Mouse (Mus musculus) neural tube, embryonic 12.5 days (tissue): ENCODE measurements at regions not wholly inside any gene's neighbourhood (a gene's known extent, or its start where the extent isn't known, plus 50 kb on each side); places are given as distances from the start of the nearest gene placed in this dataset.
A peak's percentile ranks its signal among the peaks of the same experiment; 100 is the strongest.

Source experiments
- ATAC-seq: fragments of 200-750 bp; cut with Nextera tagmentation; 2 replicates; pipeline ENCODE4 v1.8.0; 2017; ENCODE audit warnings: low read depth, mild to moderate bottlenecking, moderate TSS enrichment, moderate library complexity; ENCODE audit not compliant: low FRiP score
- H3K27ac ChIP-seq: fragments of 300-500 bp; sonication (generic); 2 replicates; pipeline ENCODE4 v1.5.1; 2016
- H3K27me3 ChIP-seq: fragments of 300-500 bp; sonication (generic); replicated peaks from 2 replicates; pipeline ENCODE4 v1.6.1; 2016; ENCODE audit warnings: mild to moderate bottlenecking
- H3K36me3 ChIP-seq: fragments of 300-500 bp; sonication (generic); 2 replicates; pipeline ENCODE4 v1.6.1; 2016; ENCODE audit warnings: mild to moderate bottlenecking
- H3K4me1 ChIP-seq: fragments of 300-500 bp; sonication (generic); 2 replicates; pipeline ENCODE4 v1.6.1; 2016
- H3K4me2 ChIP-seq: fragments of 300-500 bp; sonication (generic); replicated peaks from 2 replicates; pipeline ENCODE4 v1.6.1; 2016; ENCODE audit warnings: mild to moderate bottlenecking
- H3K4me3 ChIP-seq: fragments of 300-500 bp; sonication (generic); 2 replicates; pipeline ENCODE4 v1.5.1; 2016
- H3K9ac ChIP-seq: fragments of 300-500 bp; sonication (generic); 2 replicates; pipeline ENCODE4 v1.6.1; 2016; ENCODE audit warnings: mild to moderate bottlenecking
- H3K9me3 ChIP-seq: fragments of 300-500 bp; sonication (generic); 2 replicates; pipeline ENCODE4 v1.6.1; 2016; ENCODE audit warnings: mild to moderate bottlenecking
- WGBS: fragments of 180-500 bp; shearing (Covaris S2); methylation state at CpG from one replicate; pipeline ENCODE4 v1.1.7; 2016; 5-methylcytosine and 5-hydroxymethylcytosine counted together

GRCm38 (mm10) chr4:33552856-33553255 lies 242.7 kb downstream of the Rngtt start:
- ATAC-seq = no peak
- 68% methylated on average over 9 of the region's 9 CpGs for WGBS

DNA sequence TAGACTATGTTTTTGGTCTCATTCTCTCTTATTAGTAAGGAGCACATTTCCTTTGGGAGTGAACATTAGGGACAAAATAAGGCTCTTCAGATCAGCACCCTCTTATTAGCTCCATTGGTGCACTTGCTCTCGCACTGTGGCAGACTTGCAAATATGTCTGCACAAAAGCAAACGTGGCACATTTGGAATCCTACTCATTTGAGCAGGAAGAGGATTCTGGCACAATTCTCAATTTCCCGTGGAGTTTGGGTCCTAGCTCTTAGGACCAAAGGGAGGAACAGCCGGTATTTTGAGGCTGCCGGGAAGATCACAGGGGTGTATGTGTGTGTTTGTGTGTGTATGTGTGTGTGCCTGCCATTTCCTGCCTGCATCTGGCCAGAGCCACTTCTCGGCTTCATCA lies 244.5 kb downstream of the Rngtt start:
- Histone ChIP-seq H3K4me3 (no peak overlapping the region), H3K36me3 (no peaks in the 10 kb centered on the region), H3K4me1 (peaks cover 9% of the 10 kb centered on the region; the same call in 1 of the 2 replicates), H3K9me3 (no peaks in the 10 kb centered on the region; the same call in 1 of the 2 replicates), H3K9ac (no peak overlapping the region), H3K4me2 (no peak overlapping the region), H3K27ac (no peak overlapping the region), H3K27me3 (no peaks in the 10 kb centered on the region)
- no peak for ATAC-seq
- 48% methylated on average over 6 of the region's 6 CpGs for WGBS

More at GRCm38 (mm10) chr4:33552856-33553255, 242.7 kb downstream of the Rngtt start:
- Histone ChIP-seq H3K4me1 (peaks cover 15% of the 10 kb centered on the region; the same call in 1 of the 2 replicates), H3K9me3 (no peaks in the 10 kb centered on the region; the same call in 1 of the 2 replicates), H3K4me3 (no peak overlapping the region), H3K4me2 (no peak overlapping the region), H3K36me3 (no peaks in the 10 kb centered on the region), H3K9ac (no peak overlapping the region), H3K27me3 (no peaks in the 10 kb centered on the region), H3K27ac (no peak overlapping the region)

- Histone ChIP-seq H3K27me3 (no peaks in the 10 kb centered on the region), H3K4me1 (peaks cover 7% of the 10 kb centered on the region; the same call in 1 of the 2 replicates), H3K27ac (no peak overlapping the region), H3K4me2 (peak overlapping the region; percentile 2; the same call in 1 of the 2 replicates), H3K36me3 (no peaks in the 10 kb centered on the region), H3K9ac (no peak overlapping the region), H3K9me3 (no peaks in the 10 kb centered on the region; the same call in 1 of the 2 replicates), H3K4me3 (no peak overlapping the region)
- no peak for ATAC-seq
- WGBS = 10% methylated on average over 14 of the region's 14 CpGs
Measured at GRCm38 (mm10) chr4:33555231-33555933, 245.3 kb downstream of the Rngtt start.

- no peak overlapping the region for H3K9ac ChIP-seq
- no peak for ATAC-seq
- H3K4me1 ChIP-seq = peaks cover 7% of the 10 kb centered on the region; the same call in 1 of the 2 replicates
- no peak overlapping the region for H3K27ac ChIP-seq
- no peak overlapping the region for H3K4me3 ChIP-seq
- no peaks in the 10 kb centered on the region for H3K36me3 ChIP-seq
- WGBS = 26% methylated on average over 12 of the region's 12 CpGs
- H3K9me3 ChIP-seq = no peaks in the 10 kb centered on the region; the same call in 1 of the 2 replicates
- no peaks in the 10 kb centered on the region for H3K27me3 ChIP-seq
- H3K4me2 ChIP-seq = peak overlapping the region; percentile 19; the same call in 1 of the 2 replicates
Measured at GRCm38 (mm10) chr4:33555966-33556365, 245.9 kb downstream of the Rngtt start.

- no peak overlapping the region for H3K4me3 ChIP-seq
- no peak overlapping the region for H3K27ac ChIP-seq
- H3K4me2 ChIP-seq = no peak overlapping the region
- H3K9me3 ChIP-seq = no peaks in the 10 kb centered on the region; the same call in 1 of the 2 replicates
- ATAC-seq = no peak
- H3K9ac ChIP-seq = no peak overlapping the region
- 80% methylated on average over 12 of the region's 12 CpGs for WGBS
- no peaks in the 10 kb centered on the region for H3K36me3 ChIP-seq
- peaks cover 7% of the 10 kb centered on the region; the same call in 1 of the 2 replicates for H3K4me1 ChIP-seq
- H3K27me3 ChIP-seq = no peaks in the 10 kb centered on the region
Measured at GRCm38 (mm10) chr4:33556661-33557540, 246.8 kb downstream of the Rngtt start.

- ATAC-seq = no peak
- H3K36me3 ChIP-seq = no peaks in the 10 kb centered on the region
- H3K9ac ChIP-seq = no peak overlapping the region
- no peak overlapping the region for H3K4me2 ChIP-seq
- no peaks in the 10 kb centered on the region for H3K4me1 ChIP-seq
- no peaks in the 10 kb centered on the region for H3K9me3 ChIP-seq
- H3K4me3 ChIP-seq = no peak overlapping the region
- no peak overlapping the region for H3K27ac ChIP-seq
- 81% methylated on average over 5 of the region's 5 CpGs for WGBS
- H3K27me3 ChIP-seq = no peaks in the 10 kb centered on the region
Measured at GRCm38 (mm10) chr4:33570274-33570673, 260.2 kb downstream of the Rngtt start.

DNA sequence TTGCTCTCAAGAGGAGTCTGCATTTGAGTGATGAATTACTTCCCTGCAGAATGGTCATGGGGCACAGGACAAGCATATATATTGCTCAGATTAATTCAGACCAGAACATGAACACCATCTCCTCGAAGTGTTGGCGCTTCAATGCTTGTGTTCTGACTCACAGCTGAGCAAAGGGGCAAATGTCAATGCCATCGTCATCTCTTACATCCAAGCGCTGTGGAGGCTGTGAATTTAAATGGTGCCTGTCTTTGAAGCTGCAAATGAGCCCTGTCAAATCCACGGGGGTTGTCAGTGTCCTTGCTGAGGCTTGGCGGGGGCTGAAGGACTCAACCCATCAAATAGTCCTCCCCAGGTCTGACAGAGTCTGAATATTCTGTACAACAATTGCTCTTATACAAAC lies 261.2 kb downstream of the Rngtt start:
- Histone ChIP-seq H3K9me3 (no peaks in the 10 kb centered on the region), H3K27ac (no peak overlapping the region), H3K9ac (no peak overlapping the region), H3K4me2 (no peak overlapping the region), H3K4me1 (no peaks in the 10 kb centered on the region), H3K4me3 (no peak overlapping the region), H3K27me3 (no peaks in the 10 kb centered on the region), H3K36me3 (no peaks in the 10 kb centered on the region)
- 49% methylated on average over 6 of the region's 6 CpGs for WGBS
- no peak for ATAC-seq

DNA sequence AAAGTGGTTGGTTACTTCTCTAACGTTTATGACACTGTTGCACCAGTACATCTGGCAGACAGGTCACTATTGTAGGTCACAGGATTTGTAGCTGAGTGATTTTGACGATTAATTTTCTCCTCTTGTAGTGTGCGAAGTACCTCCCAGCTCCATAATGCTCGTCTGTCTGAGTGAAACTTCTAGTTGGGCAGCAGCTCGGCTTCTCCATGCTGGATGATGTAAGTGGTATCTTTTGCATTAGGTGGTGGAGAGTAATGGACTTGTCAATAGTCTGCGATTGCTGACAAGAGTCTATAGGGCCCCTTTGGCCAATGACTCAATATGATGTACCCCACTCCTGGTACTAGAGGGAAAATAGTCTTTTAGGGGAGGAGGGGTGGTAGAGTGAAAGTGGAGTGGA lies 267.5 kb downstream of the Rngtt start:
- Histone ChIP-seq H3K27ac (no peak overlapping the region), H3K9me3 (no peaks in the 10 kb centered on the region), H3K4me1 (no peaks in the 10 kb centered on the region; the same call in 1 of the 2 replicates), H3K4me3 (no peak overlapping the region), H3K9ac (no peak overlapping the region), H3K4me2 (no peak overlapping the region), H3K36me3 (no peaks in the 10 kb centered on the region), H3K27me3 (no peaks in the 10 kb centered on the region)
- WGBS = 92% methylated on average over 6 of the region's 6 CpGs
- ATAC-seq = no peak

- Histone ChIP-seq H3K9ac (no peak overlapping the region), H3K4me2 (no peak overlapping the region), H3K36me3 (no peaks in the 10 kb centered on the region), H3K4me1 (no peaks in the 10 kb centered on the region; the same call in 1 of the 2 replicates), H3K9me3 (no peaks in the 10 kb centered on the region), H3K27ac (no peak overlapping the region), H3K27me3 (no peaks in the 10 kb centered on the region), H3K4me3 (no peak overlapping the region)
- WGBS = 86% methylated on average over 8 of the region's 8 CpGs
- no peak for ATAC-seq
Measured at GRCm38 (mm10) chr4:33580491-33580890, 270.4 kb downstream of the Rngtt start.

GRCm38 (mm10) chr4:33581180-33581591 lies 271.1 kb downstream of the Rngtt start:
- WGBS = 83% methylated on average over 15 of the region's 15 CpGs
- H3K9ac ChIP-seq = no peak overlapping the region
- no peak overlapping the region for H3K4me2 ChIP-seq
- ATAC-seq = no peak
- H3K27ac ChIP-seq = no peak overlapping the region
- H3K36me3 ChIP-seq = no peaks in the 10 kb centered on the region
- H3K4me3 ChIP-seq = no peak overlapping the region
- no peaks in the 10 kb centered on the region for H3K9me3 ChIP-seq
- peaks cover 2% of the 10 kb centered on the region for H3K4me1 ChIP-seq
- no peaks in the 10 kb centered on the region for H3K27me3 ChIP-seq

DNA sequence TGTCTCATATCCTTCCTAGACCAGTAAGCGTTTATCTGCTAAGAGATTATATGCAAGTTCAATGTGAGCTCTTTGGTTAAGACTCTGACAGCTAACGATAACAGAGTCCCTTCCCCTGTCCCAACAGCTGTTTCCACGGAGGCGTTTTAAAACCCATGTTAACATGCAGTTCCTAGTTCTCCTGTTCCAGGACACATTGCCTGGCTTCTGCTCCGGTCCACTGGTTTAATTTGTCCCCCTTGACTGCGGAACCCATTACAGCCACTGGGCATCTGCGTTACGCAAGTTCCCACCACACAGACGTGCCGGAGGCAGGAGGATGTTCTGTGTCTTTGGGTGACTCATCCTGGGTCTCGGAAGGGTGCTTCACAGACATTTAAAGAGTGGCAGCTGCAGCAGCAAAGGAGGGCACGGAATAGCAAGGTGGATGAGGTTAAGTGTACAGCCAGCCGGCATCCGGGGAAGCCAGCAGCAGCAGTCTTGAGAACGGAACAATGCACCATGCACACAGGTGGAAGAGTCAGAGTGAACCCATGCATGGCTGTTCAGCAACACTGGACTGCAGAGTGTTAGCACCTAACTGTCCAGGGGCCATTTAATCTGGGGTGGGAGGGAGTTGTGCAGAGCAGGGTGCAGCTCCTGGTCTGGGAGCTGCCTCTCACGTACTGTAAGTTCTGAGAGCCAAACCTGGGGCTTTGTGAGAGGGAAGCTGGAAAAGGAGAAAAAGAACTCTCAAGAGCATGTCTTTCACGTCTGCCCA lies 271.8 kb downstream of the Rngtt start:
- 82% methylated on average over 17 of the region's 17 CpGs for WGBS
- no peak for ATAC-seq
- H3K9ac ChIP-seq = no peak overlapping the region
- no peaks in the 10 kb centered on the region for H3K36me3 ChIP-seq
- H3K27me3 ChIP-seq = no peaks in the 10 kb centered on the region
- no peaks in the 10 kb centered on the region for H3K9me3 ChIP-seq
- no peak overlapping the region for H3K27ac ChIP-seq
- H3K4me1 ChIP-seq = peaks cover 10% of the 10 kb centered on the region
- no peak overlapping the region for H3K4me2 ChIP-seq
- no peak overlapping the region for H3K4me3 ChIP-seq
